Mouse (Mus musculus): ENCODE results near the gene Lgr5.

The Lgr5 gene

GRCm38 (mm10) chr10:115570577-115570976, 17.0 kb downstream of the Lgr5 start:
- no peak for DNase-seq (ENCODE audit: low read depth)

- DNase-seq (ENCODE audit: low read depth), result no peak
These were observed 17.7 kb downstream of the Lgr5 start, which contains the start of gene A930009A15Rik for GRCm38 (mm10) chr10:115569712-115570491. Gene A930009A15Rik (plus strand): TSS chr10:115569986.

- no peak for DNase-seq (ENCODE audit: low read depth)
These were observed 23.6 kb downstream of the Lgr5 start for GRCm38 (mm10) chr10:115563961-115564360.

- no peak for DNase-seq (ENCODE audit: low read depth)
These were observed 24.5 kb downstream of the Lgr5 start for GRCm38 (mm10) chr10:115562911-115563686.

- DNase-seq (ENCODE audit: low read depth), result no peak
These were observed 26.3 kb downstream of the Lgr5 start for GRCm38 (mm10) chr10:115561136-115561880.

GRCm38 (mm10) chr10:115556738-115557242, 30.8 kb downstream of the Lgr5 start:
- DNase-seq (ENCODE audit: low read depth), result no peak

GRCm38 (mm10) chr10:115555191-115555765, 32.3 kb downstream of the Lgr5 start:
- DNase-seq (ENCODE audit: low read depth), result no peak

- no peak for DNase-seq (ENCODE audit: low read depth)
These were observed 34.0 kb downstream of the Lgr5 start for GRCm38 (mm10) chr10:115553352-115554113.

- DNase-seq (ENCODE audit: low read depth), result no peak
These were observed 36.5 kb downstream of the Lgr5 start for GRCm38 (mm10) chr10:115551069-115551468.

GRCm38 (mm10) chr10:115550253-115550652, 37.3 kb downstream of the Lgr5 start:
- DNase-seq (ENCODE audit: low read depth), result no peak

GRCm38 (mm10) chr10:115542917-115543316, 44.7 kb downstream of the Lgr5 start:
- no peak for DNase-seq (ENCODE audit: low read depth)

GRCm38 (mm10) chr10:115530746-115531145, 56.8 kb downstream of the Lgr5 start:
- DNase-seq (ENCODE audit: low read depth), result no peak

GRCm38 (mm10) chr10:115529768-115530167, 57.8 kb downstream of the Lgr5 start:
- no peak for DNase-seq (ENCODE audit: low read depth)

GRCm38 (mm10) chr10:115528892-115529291, 58.7 kb downstream of the Lgr5 start:
- DNase-seq (ENCODE audit: low read depth), result no peak

- DNase-seq (ENCODE audit: low read depth), result no peak
These were observed 66.5 kb downstream of the Lgr5 start for GRCm38 (mm10) chr10:115521081-115521451.

- DNase-seq (ENCODE audit: low read depth), result no peak
These were observed 67.1 kb downstream of the Lgr5 start for GRCm38 (mm10) chr10:115520200-115521080.

GRCm38 (mm10) chr10:115518845-115519244, 68.7 kb downstream of the Lgr5 start:
- no peak for DNase-seq (ENCODE audit: low read depth)

- DNase-seq (ENCODE audit: low read depth), result no peak
These were observed 72.1 kb downstream of the Lgr5 start for GRCm38 (mm10) chr10:115515503-115515902.

- no peak for DNase-seq (ENCODE audit: low read depth)
These were observed 76.6 kb downstream of the Lgr5 start for GRCm38 (mm10) chr10:115510959-115511358.

GRCm38 (mm10) chr10:115505631-115506239, 81.8 kb downstream of the Lgr5 start:
- no peak for DNase-seq (ENCODE audit: low read depth)

All from c-Kit-positive CD71-positive TER-119-negative erythroid progenitor cells, embryonic 14.5 days (primary cell).